Mouse (Mus musculus) hindbrain, embryonic 15.5 days (tissue): ENCODE measurements around the gene Olfr1453. TPM values are rescaled to one million over a fixed set of nuclear protein-coding genes. Genes with fewer than 3 reads are reported as not detected.
"Not testable (repeated sequence)": the region's sequence is repeated elsewhere in the genome, so short reads cannot be mapped to it uniquely, and the experiment has no call there.

Experiments
- ATAC-seq: fragments of 200-750 bp; cut with Nextera tagmentation; 2 replicates; pipeline ENCODE4 v1.8.0; 2017; ENCODE audit warnings: low read depth, moderate number of reproducible peaks, moderate TSS enrichment; ENCODE audit not compliant: low FRiP score
- H3K27ac ChIP-seq: fragments of 300-500 bp; sonication (generic); replicated peaks from 2 replicates; pipeline ENCODE4 v1.5.1; 2015; ENCODE audit warnings: mild to moderate bottlenecking, inconsistent platforms
- H3K27me3 ChIP-seq: fragments of 300-500 bp; sonication (generic); 2 replicates; pipeline ENCODE4 v1.6.1; 2015; ENCODE audit warnings: control low read depth, inconsistent platforms
- H3K36me3 ChIP-seq: fragments of 300-500 bp; sonication (generic); 2 replicates; pipeline ENCODE4 v1.6.1; 2015; ENCODE audit warnings: control low read depth, inconsistent platforms
- H3K4me1 ChIP-seq: fragments of 300-500 bp; sonication (generic); replicated peaks from 2 replicates; pipeline ENCODE4 v1.6.1; 2015; ENCODE audit warnings: control low read depth, inconsistent platforms
- H3K4me2 ChIP-seq: fragments of 300-500 bp; sonication (generic); 2 replicates; pipeline ENCODE4 v1.6.1; 2015; ENCODE audit warnings: moderate library complexity, mild to moderate bottlenecking, inconsistent platforms
- H3K4me3 ChIP-seq: fragments of 300-500 bp; sonication (generic); 2 replicates; pipeline ENCODE4 v1.5.1; 2015; ENCODE audit warnings: mild to moderate bottlenecking, inconsistent platforms
- H3K9ac ChIP-seq: fragments of 300-500 bp; sonication (generic); 2 replicates; pipeline ENCODE4 v1.6.1; 2015; ENCODE audit warnings: inconsistent platforms
- H3K9me3 ChIP-seq: fragments of 300-500 bp; sonication (generic); 2 replicates; pipeline ENCODE4 v1.6.1; 2016; ENCODE audit warnings: control low read depth, inconsistent platforms
- WGBS: fragments of 180-500 bp; shearing (Covaris S2); methylation state at CpG from one replicate; pipeline ENCODE4 v1.1.7; 2015; 5-methylcytosine and 5-hydroxymethylcytosine counted together
- polyA plus RNA-seq: library from polyadenylated mRNA; unstranded; fragments of >200 nt; fragmentation: Nextera tagmentation; extraction: Ambion mirVana; gene quantifications from 2 replicates; pipeline ENCODE4 v1.2.1, GENCODE M21; 2015

Olfr1453 gene
- polyA plus RNA-seq, result not detected in 2 replicates

DNA sequence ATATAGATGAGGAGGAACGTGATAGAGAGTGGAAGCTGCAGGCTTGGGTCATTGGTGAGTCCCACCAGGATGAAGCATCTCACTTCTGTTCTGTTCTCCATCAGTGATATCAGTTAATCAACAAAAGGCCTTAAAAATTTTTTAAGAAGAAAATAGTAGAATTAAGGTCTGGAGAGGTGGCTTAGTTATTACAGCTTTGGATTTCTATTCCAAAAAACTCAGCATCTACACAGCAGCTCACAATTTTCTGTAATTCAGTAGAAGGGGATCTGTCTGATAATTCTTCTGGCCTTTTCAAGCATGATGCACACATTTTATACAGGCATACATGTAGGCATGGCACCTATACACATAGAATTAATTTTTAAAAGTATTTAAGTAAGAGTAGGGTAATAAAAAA is at the start of gene Olfr1453:
TSS of gene Olfr1453 (minus strand) at position 101 of the 400 bp plus-strand sequence.
- Histone ChIP-seq H3K4me3 (no peak within 1 kb of the TSS), H3K9ac (no peak within 1 kb of the TSS), H3K27me3 (no peaks in the 10 kb centered on the region), H3K9me3 (no peaks in the 10 kb centered on the region; the same call in 1 of the 2 replicates), H3K4me2 (no peak within 1 kb of the TSS), H3K36me3 (no peaks in the 10 kb centered on the region), H3K27ac (no peak within 1 kb of the TSS), H3K4me1 (no peaks in the 10 kb centered on the region)
- ATAC-seq, result no peak
- 64% methylated on average over 1 of the region's 1 CpGs for WGBS

DNA sequence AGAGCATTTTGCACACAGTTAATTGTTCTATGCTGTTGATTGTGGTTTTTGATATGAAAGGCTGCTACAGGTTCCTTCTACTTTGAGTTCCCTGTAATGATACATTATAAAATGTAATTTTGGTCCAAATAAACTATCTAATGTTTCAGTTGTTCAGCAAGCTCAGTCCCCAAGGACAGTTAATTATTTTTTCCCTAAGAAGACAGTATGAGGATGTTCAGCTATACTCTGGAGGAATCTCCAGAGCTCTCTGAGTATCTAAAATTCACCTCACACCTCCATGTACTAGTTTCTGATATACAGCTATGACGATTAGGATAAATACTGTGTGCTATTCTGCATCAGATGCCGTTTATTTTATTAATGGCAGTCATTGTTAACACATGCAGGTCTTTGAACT is 32.2 kb upstream of the Olfr1453 start, which contains the start of gene Olfr1454:
TSS of gene Olfr1454 (plus strand) at position 301 of the 400 bp plus-strand sequence.
- Histone ChIP-seq H3K4me1 (no peaks in the 10 kb centered on the region), H3K4me3 (no peak within 1 kb of the TSS), H3K27ac (no peak within 1 kb of the TSS), H3K36me3 (no peaks in the 10 kb centered on the region), H3K4me2 (no peak within 1 kb of the TSS), H3K27me3 (no peaks in the 10 kb centered on the region), H3K9ac (no peak within 1 kb of the TSS), H3K9me3 (peaks cover 26% of the 10 kb centered on the region; the same call in 1 of the 2 replicates)
- ATAC-seq, result no peak
- 80% methylated on average over 2 of the region's 2 CpGs for WGBS

DNA sequence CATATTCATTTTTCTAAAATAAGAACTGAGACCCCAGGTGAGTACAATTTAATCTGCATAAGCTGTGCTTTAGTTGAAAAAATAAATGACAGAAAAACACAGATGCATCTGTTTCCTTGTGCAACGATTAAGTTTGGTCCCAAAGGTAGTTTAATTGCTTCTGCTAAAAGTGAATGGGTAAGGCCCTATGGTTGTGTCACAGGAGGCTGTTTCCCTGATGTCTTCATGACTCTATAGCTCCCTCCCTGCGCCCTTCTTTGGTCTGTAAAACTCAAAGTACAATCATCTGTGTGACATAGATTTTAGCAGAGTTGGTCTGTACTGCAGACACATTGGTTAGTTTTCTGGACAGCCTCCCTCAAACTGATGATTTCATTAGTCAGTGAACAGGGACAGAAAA is 33.4 kb downstream of the Olfr1453 start, which contains the start of gene Olfr1451:
TSS of gene Olfr1451 (plus strand) at position 301 of the 400 bp plus-strand sequence.
- Histone ChIP-seq H3K9me3 (peaks cover 5% of the 10 kb centered on the region; the same call in 1 of the 2 replicates), H3K4me1 (no peaks in the 10 kb centered on the region), H3K36me3 (no peaks in the 10 kb centered on the region), H3K4me2 (no peak within 1 kb of the TSS), H3K9ac (no peak within 1 kb of the TSS), H3K27ac (no peak within 1 kb of the TSS), H3K4me3 (no peak within 1 kb of the TSS), H3K27me3 (no peaks in the 10 kb centered on the region)
- WGBS, result 79% methylated on average over 2 of the region's 2 CpGs
- ATAC-seq, result no peak

DNA sequence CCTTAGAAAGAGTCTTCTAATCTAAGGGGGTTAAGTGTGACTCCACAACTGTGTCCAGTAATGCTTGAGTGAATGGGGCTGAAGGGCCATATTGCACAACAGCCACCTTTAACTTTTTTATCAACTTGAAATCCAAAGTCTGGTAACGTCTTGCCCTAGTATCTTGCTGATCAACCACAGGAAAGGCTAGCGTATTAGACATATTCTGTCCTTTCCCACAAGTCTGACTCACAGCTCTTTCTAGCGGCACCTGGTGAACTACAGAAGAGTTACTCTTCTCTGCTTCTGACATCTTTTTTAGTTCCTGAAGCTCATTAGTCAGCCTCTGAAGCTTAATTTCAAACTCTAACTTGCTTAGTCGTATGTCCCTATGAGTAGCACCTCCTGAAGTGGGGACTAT is 35.8 kb downstream of the Olfr1453 start:
- not testable (repeated sequence) for H3K4me3 ChIP-seq, H3K27ac ChIP-seq, H3K27me3 ChIP-seq, H3K4me1 ChIP-seq, ATAC-seq, H3K36me3 ChIP-seq, H3K9me3 ChIP-seq, H3K9ac ChIP-seq, H3K4me2 ChIP-seq
- WGBS, result 94% methylated on average over 4 of the region's 4 CpGs

Other genes starting within 250 kb of the Olfr1453 start
- gene Zfp91, start 232.2 kb downstream of the Olfr1453 start, polyA plus RNA-seq, result 13.6 and 14.3 TPM in 2 replicates
- gene Lpxn, start 232.1 kb downstream of the Olfr1453 start, polyA plus RNA-seq, result 1.1 and 1.6 TPM in 2 replicates
- gene Gm5244, start 181.6 kb downstream of the Olfr1453 start, polyA plus RNA-seq, result not detected in 2 replicates
- gene Olfr1444, start 171.0 kb downstream of the Olfr1453 start, polyA plus RNA-seq, result not detected in 2 replicates
- gene Olfr1445, start 144.5 kb downstream of the Olfr1453 start, polyA plus RNA-seq, result not detected in 2 replicates
- not detected in 2 replicates for gene Olfr1446, start 134.8 kb downstream of the Olfr1453 start, polyA plus RNA-seq
- not detected in 2 replicates for gene Olfr1447, start 124.6 kb downstream of the Olfr1453 start, polyA plus RNA-seq
- not detected in 2 replicates for gene Olfr1448, start 103.9 kb downstream of the Olfr1453 start, polyA plus RNA-seq
- gene Olfr1449, start 97.5 kb downstream of the Olfr1453 start, polyA plus RNA-seq, result not detected in 2 replicates
- gene Olfr1450, start 78.1 kb downstream of the Olfr1453 start, polyA plus RNA-seq, result not detected in 2 replicates
- not detected in 2 replicates for gene Olfr1451, start 33.3 kb downstream of the Olfr1453 start, polyA plus RNA-seq
- gene Olfr1454, start 32.3 kb upstream of the Olfr1453 start, polyA plus RNA-seq, result not detected in 2 replicates
- not detected in 2 replicates for gene Olfr1457, start 69.6 kb upstream of the Olfr1453 start, polyA plus RNA-seq
- gene Olfr1458, start 78.4 kb upstream of the Olfr1453 start, polyA plus RNA-seq, result not detected in 2 replicates
- gene Olfr1459, start 121.2 kb upstream of the Olfr1453 start, polyA plus RNA-seq, result not detected in 2 replicates
- gene Olfr1461, start 134.7 kb upstream of the Olfr1453 start, polyA plus RNA-seq, result not detected in 2 replicates
- gene Olfr1462, start 157.4 kb upstream of the Olfr1453 start, polyA plus RNA-seq, result not detected in 2 replicates
- gene Olfr1463, start 203.0 kb upstream of the Olfr1453 start, polyA plus RNA-seq, result not detected in 2 replicates